Mouse (Mus musculus): ENCODE data around the gene Vwf.

GRCm38 (mm10) chr6:125504622-125505355, 41.8 kb upstream of the Vwf start:
- TF ChIP-seq CTCF (IDR thresholded peaks at IDR 0.05; ENCODE audit: borderline replicate concordance, insufficient read depth, low read depth, low read length) (no peak), POLR2A (IDR thresholded peaks at IDR 0.05; ENCODE audit: borderline replicate concordance, insufficient read depth, low read length) (no peak)
